Mouse (Mus musculus) lung, adult 18-20 months (tissue): Measurements from ENCODE around the gene Gne.
A peak's percentile ranks its signal among the peaks of the same experiment; 100 is the strongest.

Experiments
- DNase-seq, 2 experiments: peaks; one replicate each; pipeline ENCODE4 v3.0.0; 2022; ENCODE audit warnings: mixed read lengths in 2 of 2

Gne gene

GRCm38 (mm10) chr4:44022766-44023165 lies 61.2 kb downstream of the Gne start:
- DNase-seq, result no peak

DNA sequence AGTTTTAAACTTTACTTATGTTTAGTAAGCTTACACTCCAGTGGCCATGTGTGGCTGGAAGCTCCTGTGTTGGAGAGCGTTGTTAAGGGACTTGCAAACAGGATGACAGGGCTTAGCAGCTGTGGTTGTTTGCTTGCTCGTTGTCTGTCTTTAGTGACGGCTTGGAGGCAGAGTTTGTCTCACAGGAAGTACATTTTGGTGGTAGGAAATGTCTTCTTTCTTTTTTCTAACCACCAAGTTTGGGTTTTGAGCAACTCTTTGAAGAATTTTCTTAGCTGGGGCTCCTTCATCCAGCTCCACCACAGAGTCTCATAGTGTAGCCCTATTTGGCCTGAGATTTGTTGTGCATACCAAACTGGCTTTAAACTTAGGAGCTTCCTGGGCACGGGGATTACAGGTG lies 61.7 kb downstream of the Gne start:
- no peak for DNase-seq

GRCm38 (mm10) chr4:44016791-44017190 lies 67.2 kb downstream of the Gne start:
- DNase-seq, result no peak

DNA sequence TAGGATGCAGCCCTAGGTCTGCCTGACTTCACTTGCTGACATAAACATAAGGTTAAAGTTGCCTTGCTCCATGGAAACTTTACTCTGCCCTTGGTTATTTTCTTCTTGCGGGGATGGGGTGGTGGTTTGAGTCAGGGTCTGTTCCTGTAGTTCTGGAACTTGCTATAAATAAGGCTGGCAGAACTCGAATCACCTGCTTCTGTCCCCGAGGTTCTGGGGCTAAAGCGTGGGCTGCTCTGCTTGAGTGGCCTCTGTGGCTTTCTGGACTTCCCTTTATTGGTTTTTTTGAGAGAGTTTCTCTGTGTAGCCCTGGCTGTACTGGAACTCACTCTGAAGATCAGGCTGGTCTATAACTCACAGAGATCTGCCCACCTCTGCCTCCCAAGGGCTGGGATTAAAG lies 67.9 kb downstream of the Gne start:
- no peak for DNase-seq

GRCm38 (mm10) chr4:44013391-44014070 lies 70.4 kb downstream of the Gne start:
- DNase-seq, result no peak

DNA sequence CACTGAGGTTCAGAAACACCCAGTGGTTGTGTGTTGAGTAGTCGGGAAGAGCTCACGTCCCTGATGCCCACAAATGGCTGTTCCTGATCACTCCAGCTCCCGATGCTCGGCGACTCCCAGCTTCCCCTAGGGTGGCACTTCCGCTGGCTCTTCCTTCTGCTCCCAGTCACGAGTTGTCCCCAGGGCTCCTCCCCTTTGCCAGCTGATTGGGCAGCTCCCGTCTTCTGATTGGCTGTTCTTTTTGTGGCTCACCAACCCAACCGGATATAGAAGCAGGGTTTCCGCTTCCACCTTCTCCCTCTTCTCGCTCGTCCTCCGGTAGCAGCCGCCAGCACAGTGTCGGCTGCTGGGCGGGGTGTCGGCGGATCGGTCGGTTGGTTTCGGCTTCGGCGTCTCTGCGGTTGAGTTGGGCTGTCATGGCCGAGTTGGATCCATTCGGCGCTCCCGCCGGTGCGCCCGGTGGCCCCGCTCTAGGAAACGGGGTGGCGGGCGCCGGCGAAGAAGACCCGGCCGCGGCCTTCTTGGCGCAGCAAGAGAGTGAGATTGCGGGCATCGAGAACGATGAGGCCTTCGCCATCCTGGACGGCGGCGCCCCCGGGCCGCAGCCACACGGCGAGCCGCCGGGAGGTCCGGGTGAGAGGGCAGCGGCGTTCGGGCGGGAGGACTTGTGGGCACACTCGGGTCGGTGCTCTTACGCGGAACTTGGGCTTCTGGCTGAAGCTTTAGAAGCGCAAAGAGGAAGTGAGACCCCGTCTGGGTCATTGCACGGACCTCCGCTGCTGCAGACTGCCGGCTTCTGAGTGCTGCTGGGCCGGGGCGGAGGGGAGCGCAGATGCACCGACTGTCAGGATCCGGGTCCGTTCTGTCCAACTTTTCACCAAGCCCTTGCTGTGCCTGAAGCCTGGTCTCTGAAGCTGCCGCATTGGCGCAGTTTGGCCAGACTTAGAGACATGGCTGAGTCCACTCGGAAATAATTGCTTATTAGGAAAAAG lies 71.3 kb downstream of the Gne start:
- DNase-seq, result peak; percentile 96 to 97

DNA sequence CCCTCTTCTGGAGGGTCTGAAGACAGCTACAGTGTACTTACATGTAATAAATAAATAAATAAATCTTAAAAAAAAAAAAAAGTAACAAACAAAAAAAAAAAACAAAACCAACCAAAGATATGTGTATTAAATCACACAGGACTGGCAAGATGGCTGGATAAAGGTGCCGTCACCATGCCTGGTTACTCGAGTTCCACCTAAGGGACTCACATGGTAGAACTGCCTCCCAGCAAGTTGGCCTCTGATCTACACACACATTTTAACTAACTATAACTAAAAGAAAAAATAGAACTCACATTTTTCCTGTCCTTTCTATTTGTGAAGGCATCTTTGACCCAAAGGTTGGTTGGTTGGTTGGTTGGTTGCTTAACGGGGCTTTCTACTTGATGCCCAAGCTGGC lies 72.2 kb downstream of the Gne start:
- DNase-seq, result no peak

DNA sequence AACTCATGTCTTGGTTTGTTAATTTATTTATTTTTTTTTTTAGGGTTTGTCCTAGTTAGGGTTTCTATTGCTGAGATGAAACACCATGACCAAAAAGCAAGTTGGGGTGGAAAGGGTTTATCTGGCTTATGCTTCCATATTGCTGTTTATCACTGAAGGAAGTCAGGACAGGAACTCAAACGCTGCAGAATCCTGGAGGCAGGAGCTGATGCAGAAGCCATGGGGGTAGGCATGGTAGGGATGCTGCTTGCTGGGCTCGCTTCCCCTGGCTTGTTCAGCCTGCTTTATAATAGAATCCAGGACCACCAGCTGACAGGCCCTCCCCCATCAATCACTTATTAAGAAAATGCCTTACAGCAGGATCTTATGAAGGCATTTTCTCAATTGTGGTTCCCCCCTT lies 73.1 kb downstream of the Gne start:
- DNase-seq, result no peak

DNA sequence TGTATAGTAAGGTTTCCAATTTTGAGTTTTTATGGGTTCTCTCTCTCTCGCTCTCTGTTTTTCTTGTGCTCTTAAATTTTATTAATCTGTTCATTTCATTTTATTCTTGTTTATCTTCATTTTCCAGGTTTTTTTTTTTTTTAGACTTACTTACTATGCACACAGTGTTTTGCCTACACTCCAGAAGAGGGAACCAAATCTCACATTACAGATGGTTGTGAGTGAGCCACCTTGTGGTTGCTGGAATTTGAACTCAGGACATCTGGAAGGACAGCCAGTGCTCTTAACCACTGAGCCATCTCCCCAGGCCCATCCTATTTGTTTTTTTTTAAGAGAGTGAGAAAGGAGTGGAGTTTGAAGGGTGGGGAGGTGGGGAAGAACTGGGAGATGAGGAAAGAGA lies 73.8 kb downstream of the Gne start:
- DNase-seq, result no peak

DNA sequence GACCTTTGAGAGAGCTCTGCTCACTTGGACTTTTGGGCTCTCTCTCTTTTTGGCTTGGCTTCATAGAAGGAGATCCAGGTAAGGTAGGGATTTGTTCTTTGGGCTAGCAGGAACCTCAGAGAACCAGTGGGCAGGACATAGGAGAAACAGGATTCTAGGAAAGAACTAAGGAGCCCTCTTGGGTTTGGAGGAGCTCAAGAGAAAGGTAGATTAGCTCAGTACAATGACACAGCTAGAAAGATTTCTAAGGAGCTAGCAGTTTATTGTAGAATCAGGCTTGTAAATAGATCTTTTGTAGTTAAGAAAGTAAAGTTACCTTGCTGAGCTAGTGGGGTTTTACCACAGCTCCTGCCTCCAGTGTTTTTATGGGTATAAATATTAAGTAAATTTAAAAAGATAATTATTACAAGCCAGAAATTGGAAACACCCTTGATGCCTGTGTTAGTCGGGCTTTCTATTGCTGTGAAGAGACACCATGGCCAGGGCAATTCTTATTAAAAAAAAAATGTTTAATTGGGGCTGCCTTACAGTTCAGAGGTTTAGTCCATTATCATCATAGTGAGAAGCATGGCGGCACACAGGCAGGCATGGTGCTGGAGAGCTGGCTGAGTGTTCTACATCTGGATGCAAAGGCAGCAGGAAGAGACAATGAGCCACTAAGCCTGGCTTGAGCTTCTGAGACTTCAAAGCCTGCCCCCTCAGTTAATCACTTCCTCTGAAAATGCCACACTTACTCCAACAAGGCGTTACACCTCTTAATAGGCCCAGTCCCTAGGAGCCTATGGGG lies 79.2 kb downstream of the Gne start:
- no peak for DNase-seq

- no peak for DNase-seq
Measured at GRCm38 (mm10) chr4:44004126-44004525, 79.9 kb downstream of the Gne start, which contains the start of gene Clta. Clta (plus strand) TSS chr4:44004452.

DNA sequence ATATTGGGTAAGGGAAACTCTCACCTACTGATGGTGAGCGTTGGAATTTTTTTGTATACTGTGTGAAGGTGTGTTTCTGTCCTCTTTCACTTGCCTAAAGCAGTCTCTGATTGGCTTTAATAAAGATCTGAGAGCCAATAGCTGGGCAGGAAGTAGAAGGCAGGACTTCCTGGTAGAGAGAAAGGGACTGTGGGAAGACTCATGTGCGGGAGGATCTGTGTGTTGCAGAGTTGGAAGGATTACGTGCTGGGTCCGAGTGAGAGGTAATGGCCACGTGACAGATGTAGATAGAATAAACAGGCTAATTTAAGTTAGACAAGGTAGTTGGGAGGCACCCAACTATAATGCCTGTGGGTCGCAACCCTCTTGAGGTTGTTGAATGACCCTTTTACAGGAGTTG lies 80.4 kb downstream of the Gne start:
- peak in 1 of 2 experiments; percentile 50 for DNase-seq

- DNase-seq, result no peak
Measured at GRCm38 (mm10) chr4:43994342-43994741, 89.6 kb downstream of the Gne start.

DNA sequence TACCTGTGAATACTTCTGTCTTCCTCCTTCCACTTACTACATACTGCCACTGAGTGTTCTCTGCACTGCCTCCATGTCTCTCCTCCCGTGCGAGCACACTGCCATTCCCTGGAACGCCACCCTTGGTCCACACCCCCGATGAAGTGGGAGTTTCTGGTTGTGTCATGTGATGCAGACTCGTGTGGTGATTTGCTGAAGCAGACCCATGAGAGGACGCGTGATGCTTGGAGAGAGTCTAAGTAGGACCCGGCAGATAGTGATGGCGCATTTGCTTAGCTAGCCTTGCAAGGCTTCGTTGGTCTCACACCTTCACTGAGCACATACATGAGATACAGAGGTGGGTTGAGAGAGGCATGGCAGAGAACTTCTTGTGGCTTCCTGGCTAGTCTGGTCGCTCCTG lies 90.9 kb downstream of the Gne start:
- no peak for DNase-seq

GRCm38 (mm10) chr4:43988976-43989375 lies 95.0 kb downstream of the Gne start:
- DNase-seq, result no peak

DNA sequence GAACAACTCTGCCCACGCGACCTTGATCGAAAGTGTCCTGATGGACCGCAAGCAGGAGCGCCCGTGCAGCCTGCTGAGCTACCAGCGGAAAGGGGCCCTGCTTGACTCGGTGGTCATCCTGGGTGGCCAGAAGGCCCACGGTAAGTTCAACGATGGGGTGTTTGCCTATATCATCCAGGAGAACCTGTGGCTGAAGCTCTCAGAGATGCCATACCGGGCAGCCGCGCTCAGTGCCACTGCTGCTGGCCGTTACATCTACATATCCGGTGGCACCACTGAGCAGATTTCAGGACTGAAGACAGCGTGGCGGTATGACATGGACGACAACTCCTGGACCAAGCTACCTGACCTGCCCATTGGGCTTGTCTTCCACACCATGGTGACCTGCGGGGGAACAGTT lies 99.7 kb downstream of the Gne start:
- DNase-seq, result no peak
